Mouse (Mus musculus): Measurements from ENCODE around the gene Kirrel3. TPM values are rescaled to one million over a fixed set of nuclear protein-coding genes. Genes with fewer than 3 reads are reported as not detected.

Kirrel3 gene
- polyA plus RNA-seq, 1 experiment from 2014 or later, result 2.5 TPM

DNA sequence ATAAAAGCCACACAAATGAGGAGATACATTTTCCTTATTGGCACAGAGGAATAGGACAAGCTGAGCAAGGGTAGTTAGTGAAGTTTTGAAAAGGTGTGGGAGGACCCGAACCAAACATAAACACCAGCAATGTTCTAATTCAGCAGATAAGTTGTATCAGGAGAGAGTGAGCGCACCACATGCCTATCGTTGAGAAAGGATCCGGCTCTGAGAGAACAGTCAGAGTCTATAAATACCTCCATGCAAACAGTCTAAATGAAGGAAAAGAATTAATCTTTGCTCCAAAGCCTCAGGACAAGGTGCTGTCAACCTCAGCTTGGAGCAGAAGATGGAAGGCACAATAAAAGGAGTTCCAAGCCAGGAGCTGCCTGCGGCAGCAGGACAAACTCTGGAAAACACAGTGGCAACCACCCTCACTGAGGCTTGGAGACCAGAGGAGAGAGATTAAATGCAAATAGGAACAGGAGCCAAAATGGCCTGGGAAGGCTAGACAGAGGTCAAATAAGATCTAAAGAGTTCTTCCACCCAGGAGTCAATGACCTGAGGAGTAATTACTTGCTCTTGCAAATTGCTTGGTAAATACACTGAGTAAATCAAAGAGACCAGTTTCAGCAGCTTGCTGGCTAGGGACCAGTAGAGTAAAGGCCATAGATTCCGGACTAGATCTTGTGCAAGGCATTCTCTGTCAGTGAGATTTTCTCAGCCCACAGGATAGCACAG is 235.9 kb downstream of the Kirrel3 start:
- no peaks in the 10 kb centered on the region for H3K9me3 ChIP-seq (replicated peaks; ENCODE audit: control insufficient read depth, low read length)
- H3K4me1 ChIP-seq (ENCODE audit: control insufficient read depth, insufficient read depth, low read length), result no peaks in the 10 kb centered on the region
- H3K27ac ChIP-seq (replicated peaks; ENCODE audit: low read depth, low read length), result no peak overlapping the region
- no peaks in the 10 kb centered on the region for H3K27me3 ChIP-seq (ENCODE audit: control insufficient read depth, insufficient read depth, low read length)
- H3K4me2 ChIP-seq (ENCODE audit: low read depth, low read length), result no peak overlapping the region
- H3K36me3 ChIP-seq (replicated peaks; ENCODE audit: control insufficient read depth, insufficient read depth, low read depth, low read length), result no peaks in the 10 kb centered on the region
- 56% methylated on average over 6 of the region's 6 CpGs for WGBS
- ATAC-seq (replicated peaks; ENCODE audit: insufficient number of reproducible peaks, low FRiP score, low TSS enrichment, low read depth) (no peak), DNase-seq (ENCODE audit: low spot score) (no peak)
- no peak overlapping the region for H3K4me3 ChIP-seq (ENCODE audit: low read depth, low read length)
- H3K9ac ChIP-seq (replicated peaks; ENCODE audit: low read length), result no peak overlapping the region

DNA sequence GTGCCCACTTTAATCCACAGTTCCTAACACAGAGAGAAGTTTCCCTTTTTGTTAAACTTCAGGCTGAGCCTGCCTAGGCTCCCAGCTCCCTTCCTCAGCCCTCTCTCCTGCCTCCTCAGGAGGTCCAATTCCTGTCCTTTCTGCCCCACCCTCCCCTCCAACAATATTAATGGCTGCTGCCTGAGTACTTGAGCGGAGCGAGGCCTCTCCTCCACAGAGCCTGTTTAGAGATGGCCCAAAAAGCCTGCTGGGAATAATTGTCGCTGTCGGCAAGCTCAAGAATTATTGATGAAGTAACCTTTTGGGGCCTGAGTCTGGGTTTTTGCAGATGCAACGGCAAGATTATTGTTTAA is 236.5 kb downstream of the Kirrel3 start:
- DNase-seq (ENCODE audit: low spot score) (no peak), ATAC-seq (replicated peaks; ENCODE audit: insufficient number of reproducible peaks, low FRiP score, low TSS enrichment, low read depth) (no peak)
- H3K4me3 ChIP-seq (ENCODE audit: low read depth, low read length), result no peak overlapping the region
- 29% methylated on average over 5 of the region's 5 CpGs for WGBS
- H3K36me3 ChIP-seq (replicated peaks; ENCODE audit: control insufficient read depth, insufficient read depth, low read depth, low read length), result no peaks in the 10 kb centered on the region
- no peaks in the 10 kb centered on the region for H3K4me1 ChIP-seq (ENCODE audit: control insufficient read depth, insufficient read depth, low read length)
- H3K27ac ChIP-seq (replicated peaks; ENCODE audit: low read depth, low read length), result no peak overlapping the region
- no peak overlapping the region for H3K4me2 ChIP-seq (ENCODE audit: low read depth, low read length)
- H3K27me3 ChIP-seq (ENCODE audit: control insufficient read depth, insufficient read depth, low read length), result no peaks in the 10 kb centered on the region
- H3K9ac ChIP-seq (replicated peaks; ENCODE audit: low read length), result no peak overlapping the region
- H3K9me3 ChIP-seq (replicated peaks; ENCODE audit: control insufficient read depth, low read length), result no peaks in the 10 kb centered on the region

DNA sequence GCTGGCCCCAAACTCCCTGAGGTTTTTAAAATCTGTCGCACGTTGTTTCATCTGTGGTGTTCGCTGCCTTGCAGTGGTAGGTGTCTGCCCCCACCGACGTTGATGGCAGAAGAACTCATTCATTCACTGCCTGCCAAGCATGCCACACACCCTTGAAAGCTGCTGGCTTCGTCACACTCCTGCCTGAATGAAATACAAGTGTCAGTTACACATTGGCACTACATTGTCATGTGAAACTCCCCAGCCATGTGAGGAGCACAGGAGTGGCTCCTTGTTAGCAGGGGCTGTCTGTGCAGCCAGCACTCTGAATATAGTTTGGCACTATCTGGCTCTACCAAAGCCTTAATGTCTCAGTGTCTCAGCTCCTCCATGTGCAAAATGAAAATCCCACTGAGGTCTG is 246.8 kb downstream of the Kirrel3 start:
- Histone ChIP-seq H3K4me2 (ENCODE audit: low read depth, low read length) (no peak overlapping the region), H3K4me3 (ENCODE audit: low read depth, low read length) (no peak overlapping the region), H3K4me1 (ENCODE audit: control insufficient read depth, insufficient read depth, low read length) (no peaks in the 10 kb centered on the region), H3K36me3 (replicated peaks; ENCODE audit: control insufficient read depth, insufficient read depth, low read depth, low read length) (no peaks in the 10 kb centered on the region), H3K27ac (replicated peaks; ENCODE audit: low read depth, low read length) (no peak overlapping the region), H3K9me3 (replicated peaks; ENCODE audit: control insufficient read depth, low read length) (no peaks in the 10 kb centered on the region), H3K27me3 (ENCODE audit: control insufficient read depth, insufficient read depth, low read length) (no peaks in the 10 kb centered on the region), H3K9ac (replicated peaks; ENCODE audit: low read length) (no peak overlapping the region)
- DNase-seq (ENCODE audit: low spot score) (no peak), ATAC-seq (replicated peaks; ENCODE audit: insufficient number of reproducible peaks, low FRiP score, low TSS enrichment, low read depth) (no peak)
- whole genome bisulfite sequencing, result 68% methylated on average over 6 of the region's 6 CpGs

DNA sequence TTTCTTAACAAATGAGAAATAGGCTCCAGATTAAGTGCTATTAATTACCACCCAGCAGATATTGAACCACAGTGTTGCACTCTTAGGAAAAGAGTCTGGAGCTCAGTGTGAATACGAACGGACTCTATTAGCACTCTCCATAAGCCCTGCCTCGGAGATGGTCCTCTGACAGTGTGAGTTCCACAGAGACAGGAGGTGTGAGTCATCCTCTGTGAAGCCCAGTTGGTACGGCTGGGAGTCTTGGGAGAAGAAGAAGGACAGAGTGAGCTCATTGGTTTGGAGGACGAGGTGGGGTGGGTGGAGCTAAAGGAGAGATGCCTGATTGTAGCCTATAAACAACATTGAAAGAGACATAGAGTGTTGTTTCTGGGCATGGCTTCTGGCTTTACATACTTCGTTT is 247.9 kb downstream of the Kirrel3 start:
- Histone ChIP-seq H3K4me3 (ENCODE audit: low read depth, low read length) (no peak overlapping the region), H3K36me3 (replicated peaks; ENCODE audit: control insufficient read depth, insufficient read depth, low read depth, low read length) (no peaks in the 10 kb centered on the region), H3K27ac (replicated peaks; ENCODE audit: low read depth, low read length) (no peak overlapping the region), H3K9ac (replicated peaks; ENCODE audit: low read length) (no peak overlapping the region), H3K9me3 (replicated peaks; ENCODE audit: control insufficient read depth, low read length) (no peaks in the 10 kb centered on the region), H3K4me1 (ENCODE audit: control insufficient read depth, insufficient read depth, low read length) (no peaks in the 10 kb centered on the region), H3K4me2 (ENCODE audit: low read depth, low read length) (no peak overlapping the region), H3K27me3 (ENCODE audit: control insufficient read depth, insufficient read depth, low read length) (no peaks in the 10 kb centered on the region)
- DNase-seq (ENCODE audit: low spot score) (no peak), ATAC-seq (replicated peaks; ENCODE audit: insufficient number of reproducible peaks, low FRiP score, low TSS enrichment, low read depth) (no peak)
- 71% methylated on average over 6 of the region's 6 CpGs for WGBS

DNA sequence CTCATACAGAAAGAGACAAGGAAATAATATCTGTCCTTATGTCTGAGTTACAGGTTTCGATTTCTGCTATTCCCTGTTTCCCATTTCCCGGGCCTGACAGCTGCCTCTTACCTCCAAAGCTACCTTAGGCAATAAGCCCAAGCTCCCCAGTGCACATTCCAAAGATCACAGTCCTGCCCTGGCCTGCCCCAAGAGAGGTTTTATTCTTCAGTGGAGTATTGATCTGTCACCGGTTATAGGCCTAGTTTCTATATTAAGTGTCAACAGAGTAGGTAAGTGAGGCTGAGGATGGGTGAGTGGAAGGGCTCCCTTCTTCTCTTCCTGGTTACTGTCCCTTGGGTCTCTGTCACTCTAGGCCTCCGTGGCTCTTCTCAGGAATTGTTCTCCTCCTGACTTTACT is 249.3 kb downstream of the Kirrel3 start:
- Histone ChIP-seq H3K4me1 (ENCODE audit: control insufficient read depth, insufficient read depth, low read length) (no peaks in the 10 kb centered on the region), H3K4me2 (ENCODE audit: low read depth, low read length) (no peak overlapping the region), H3K27ac (replicated peaks; ENCODE audit: low read depth, low read length) (no peak overlapping the region), H3K9me3 (replicated peaks; ENCODE audit: control insufficient read depth, low read length) (no peaks in the 10 kb centered on the region), H3K27me3 (ENCODE audit: control insufficient read depth, insufficient read depth, low read length) (no peaks in the 10 kb centered on the region), H3K9ac (replicated peaks; ENCODE audit: low read length) (no peak overlapping the region), H3K36me3 (replicated peaks; ENCODE audit: control insufficient read depth, insufficient read depth, low read depth, low read length) (no peaks in the 10 kb centered on the region), H3K4me3 (ENCODE audit: low read depth, low read length) (no peak overlapping the region)
- ATAC-seq (replicated peaks; ENCODE audit: insufficient number of reproducible peaks, low FRiP score, low TSS enrichment, low read depth), result no peak
- no peak for DNase-seq (ENCODE audit: low spot score)
- WGBS, result 79% methylated on average over 4 of the region's 4 CpGs

DNA sequence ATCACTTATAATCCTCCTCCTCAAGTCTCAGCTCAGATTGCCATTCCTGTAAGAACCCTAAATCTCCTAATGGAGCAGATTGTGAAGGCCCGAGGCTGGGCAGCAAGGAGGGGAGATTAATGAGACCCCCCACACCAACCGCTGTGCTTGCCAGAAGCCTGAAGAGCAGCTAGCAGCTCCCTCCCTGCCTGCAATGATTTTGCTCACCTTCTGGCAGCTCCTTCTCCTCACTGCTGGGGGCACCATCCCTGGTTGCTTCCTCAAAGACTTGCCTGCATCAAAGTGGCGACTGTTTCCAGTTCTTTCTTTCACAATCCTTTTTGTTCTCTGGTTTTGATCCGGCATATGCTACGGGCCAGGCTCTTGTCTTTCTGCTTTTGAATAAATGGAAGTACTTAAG is 253.7 kb downstream of the Kirrel3 start:
- H3K4me1 ChIP-seq (ENCODE audit: control insufficient read depth, insufficient read depth, low read length), result no peaks in the 10 kb centered on the region
- no peak for ATAC-seq (replicated peaks; ENCODE audit: insufficient number of reproducible peaks, low FRiP score, low TSS enrichment, low read depth)
- DNase-seq (ENCODE audit: low spot score), result no peak
- H3K27me3 ChIP-seq (ENCODE audit: control insufficient read depth, insufficient read depth, low read length), result no peaks in the 10 kb centered on the region
- H3K4me3 ChIP-seq (ENCODE audit: low read depth, low read length), result no peak overlapping the region
- H3K9me3 ChIP-seq (replicated peaks; ENCODE audit: control insufficient read depth, low read length), result no peaks in the 10 kb centered on the region
- no peak overlapping the region for H3K27ac ChIP-seq (replicated peaks; ENCODE audit: low read depth, low read length)
- no peak overlapping the region for H3K4me2 ChIP-seq (ENCODE audit: low read depth, low read length)
- H3K9ac ChIP-seq (replicated peaks; ENCODE audit: low read length), result no peak overlapping the region
- 54% methylated on average over 5 of the region's 5 CpGs for WGBS
- no peaks in the 10 kb centered on the region for H3K36me3 ChIP-seq (replicated peaks; ENCODE audit: control insufficient read depth, insufficient read depth, low read depth, low read length)

DNA sequence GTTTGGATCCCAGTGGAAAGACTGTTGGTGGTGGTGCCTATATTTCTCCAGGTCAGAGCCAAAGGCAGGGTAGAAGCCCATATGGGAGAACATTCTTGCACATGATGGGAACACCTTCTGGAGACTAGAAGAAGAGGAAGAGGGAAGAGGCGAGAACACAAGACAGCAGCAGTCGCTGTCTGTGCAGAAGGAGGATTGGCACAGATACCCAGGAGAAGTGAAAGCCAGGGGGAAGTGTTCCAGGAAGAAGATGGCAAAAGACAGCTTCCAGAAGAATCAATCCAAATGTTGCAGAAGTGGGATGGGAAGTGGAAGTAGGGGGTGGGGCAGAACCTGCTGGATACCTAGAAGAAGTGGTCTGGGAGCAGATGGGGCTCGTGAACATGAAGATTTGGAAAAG is 255.1 kb downstream of the Kirrel3 start:
- no peaks in the 10 kb centered on the region for H3K36me3 ChIP-seq (replicated peaks; ENCODE audit: control insufficient read depth, insufficient read depth, low read depth, low read length)
- ATAC-seq (replicated peaks; ENCODE audit: insufficient number of reproducible peaks, low FRiP score, low TSS enrichment, low read depth), result no peak
- H3K9me3 ChIP-seq (replicated peaks; ENCODE audit: control insufficient read depth, low read length), result no peaks in the 10 kb centered on the region
- no peak overlapping the region for H3K4me2 ChIP-seq (ENCODE audit: low read depth, low read length)
- H3K27ac ChIP-seq (replicated peaks; ENCODE audit: low read depth, low read length), result no peak overlapping the region
- H3K27me3 ChIP-seq (ENCODE audit: control insufficient read depth, insufficient read depth, low read length), result no peaks in the 10 kb centered on the region
- H3K9ac ChIP-seq (replicated peaks; ENCODE audit: low read length), result no peak overlapping the region
- no peaks in the 10 kb centered on the region for H3K4me1 ChIP-seq (ENCODE audit: control insufficient read depth, insufficient read depth, low read length)
- no peak for DNase-seq (ENCODE audit: low spot score)
- H3K4me3 ChIP-seq (ENCODE audit: low read depth, low read length), result no peak overlapping the region
- 88% methylated on average over 3 of the region's 3 CpGs for WGBS

DNA sequence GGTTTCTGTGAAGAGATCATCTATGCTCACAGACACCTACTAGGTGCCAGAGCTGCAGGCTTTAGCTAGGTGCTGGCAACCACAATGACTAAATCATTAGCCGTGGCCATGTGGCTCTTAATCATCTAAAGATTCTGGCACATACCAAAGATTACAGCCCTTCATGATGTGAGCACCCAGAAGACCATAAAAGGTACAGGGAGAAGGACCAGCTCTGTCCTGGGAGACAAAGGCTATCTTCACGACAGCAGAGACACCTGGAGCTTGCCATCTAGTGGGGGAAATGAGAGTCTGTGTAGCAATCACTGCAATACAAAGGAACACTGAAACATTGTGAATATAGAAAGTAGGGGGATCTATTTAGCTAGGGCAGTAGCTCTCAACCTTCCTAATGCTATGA is 262.3 kb downstream of the Kirrel3 start:
- WGBS, result 42% methylated on average over 2 of the region's 2 CpGs
- no peaks in the 10 kb centered on the region for H3K4me1 ChIP-seq (ENCODE audit: control insufficient read depth, insufficient read depth, low read length)
- ATAC-seq (replicated peaks; ENCODE audit: insufficient number of reproducible peaks, low FRiP score, low TSS enrichment, low read depth) (no peak), DNase-seq (ENCODE audit: low spot score) (peak; percentile 16)
- no peaks in the 10 kb centered on the region for H3K27me3 ChIP-seq (ENCODE audit: control insufficient read depth, insufficient read depth, low read length)
- no peak overlapping the region for H3K4me3 ChIP-seq (ENCODE audit: low read depth, low read length)
- H3K27ac ChIP-seq (replicated peaks; ENCODE audit: low read depth, low read length), result no peak overlapping the region
- no peak overlapping the region for H3K4me2 ChIP-seq (ENCODE audit: low read depth, low read length)
- H3K9me3 ChIP-seq (replicated peaks; ENCODE audit: control insufficient read depth, low read length), result no peaks in the 10 kb centered on the region
- no peaks in the 10 kb centered on the region for H3K36me3 ChIP-seq (replicated peaks; ENCODE audit: control insufficient read depth, insufficient read depth, low read depth, low read length)
- H3K9ac ChIP-seq (replicated peaks; ENCODE audit: low read length), result no peak overlapping the region
